Mouse (Mus musculus): ENCODE measurements around the gene Mt1. TPM values are rescaled to one million over a fixed set of nuclear protein-coding genes. Genes with fewer than 3 reads are reported as not detected.
"Not testable (repeated sequence)": the region's sequence is repeated elsewhere in the genome, so short reads cannot be mapped to it uniquely, and the experiment has no call there.

The Mt1 gene
- 100 to 1,000 TPM; 168 to 174 TPM for total RNA-seq (2021)

DNA sequence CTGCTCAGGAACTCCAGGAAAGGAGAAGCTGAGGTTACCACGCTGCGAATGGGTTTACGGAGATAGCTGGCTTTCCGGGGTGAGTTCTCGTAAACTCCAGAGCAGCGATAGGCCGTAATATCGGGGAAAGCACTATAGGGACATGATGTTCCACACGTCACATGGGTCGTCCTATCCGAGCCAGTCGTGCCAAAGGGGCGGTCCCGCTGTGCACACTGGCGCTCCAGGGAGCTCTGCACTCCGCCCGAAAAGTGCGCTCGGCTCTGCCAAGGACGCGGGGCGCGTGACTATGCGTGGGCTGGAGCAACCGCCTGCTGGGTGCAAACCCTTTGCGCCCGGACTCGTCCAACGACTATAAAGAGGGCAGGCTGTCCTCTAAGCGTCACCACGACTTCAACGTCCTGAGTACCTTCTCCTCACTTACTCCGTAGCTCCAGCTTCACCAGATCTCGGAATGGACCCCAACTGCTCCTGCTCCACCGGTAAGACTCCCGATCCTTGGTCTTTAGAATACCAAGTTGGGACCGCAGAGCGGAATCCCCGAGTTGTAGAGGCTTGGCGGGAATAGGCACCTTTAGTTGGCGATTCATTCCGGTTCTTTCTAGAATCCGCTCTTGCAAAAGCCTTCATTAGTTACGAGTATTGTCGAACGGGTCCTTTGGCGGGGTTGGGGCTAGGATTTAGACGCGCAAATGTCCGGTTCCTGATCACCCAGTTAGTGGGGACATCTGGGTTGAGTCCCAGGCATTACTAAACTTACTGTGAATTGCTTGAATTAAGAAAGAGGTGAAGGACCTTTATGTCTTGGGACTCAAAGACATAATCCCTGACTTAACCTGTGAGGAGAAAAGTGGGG, at the start of gene Mt1:
Gene Mt1 (plus strand): TSS at position 226 of the 856 bp plus-strand sequence.
- peak; percentile 93 for DNase-seq

GRCm38 (mm10) chr8:94129133-94129789, 49.6 kb upstream of the Mt1 start:
- DNase-seq, result no peak

- no peak for DNase-seq
Measured at GRCm38 (mm10) chr8:94130126-94130525, 48.8 kb upstream of the Mt1 start.

DNA sequence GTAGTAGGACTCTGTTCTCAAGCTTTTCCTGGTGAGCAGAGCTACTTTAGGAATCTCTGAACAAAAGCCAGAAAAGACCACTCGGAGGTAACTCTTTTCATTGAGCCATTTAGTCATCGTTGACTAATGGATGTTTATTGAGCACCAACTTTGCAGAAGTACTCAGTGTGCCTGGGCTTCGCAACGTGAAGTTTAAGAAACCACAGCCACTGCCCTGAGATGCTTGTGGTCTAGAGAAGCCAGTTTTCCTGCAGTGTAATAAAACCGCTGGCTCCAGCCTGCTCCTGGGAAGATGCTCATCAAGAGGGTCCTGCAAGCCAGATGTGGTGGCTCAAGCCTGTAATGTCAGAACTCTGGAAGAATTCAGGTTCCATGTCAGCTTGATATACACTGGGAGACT, 46.8 kb upstream of the Mt1 start:
- DNase-seq, result no peak

GRCm38 (mm10) chr8:94134601-94135000, 44.3 kb upstream of the Mt1 start:
- not testable (repeated sequence) for DNase-seq

DNA sequence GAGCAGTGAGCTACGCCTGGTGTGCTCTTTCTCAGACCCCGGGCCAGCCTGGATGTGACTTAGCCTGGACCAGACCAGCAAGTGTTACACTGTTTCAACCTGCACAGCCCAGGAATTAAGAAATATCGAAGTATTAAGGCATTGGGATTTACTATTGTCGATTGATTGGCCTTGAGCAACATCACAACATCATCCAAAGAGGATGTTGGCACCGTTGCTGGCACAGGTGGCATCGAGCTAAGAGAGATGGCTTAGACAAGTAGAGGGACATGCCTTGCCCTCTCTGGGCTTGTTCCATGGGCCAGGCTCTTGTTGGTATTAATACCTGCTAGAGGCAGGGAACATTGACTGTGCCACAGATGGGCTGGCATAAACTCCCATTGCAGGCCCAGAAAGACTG, 43.3 kb upstream of the Mt1 start:
- no peak for DNase-seq

GRCm38 (mm10) chr8:94136192-94136591, 42.7 kb upstream of the Mt1 start:
- DNase-seq, result no peak

- DNase-seq, result no peak
Measured at GRCm38 (mm10) chr8:94136933-94137332, 41.9 kb upstream of the Mt1 start, which contains the start of gene Mt4. Gene Mt4 (plus strand): TSS chr8:94137197.

- DNase-seq, result no peak
Measured at GRCm38 (mm10) chr8:94140266-94140795, 38.6 kb upstream of the Mt1 start.

GRCm38 (mm10) chr8:94148236-94148635, 30.6 kb upstream of the Mt1 start:
- no peak for DNase-seq

DNA sequence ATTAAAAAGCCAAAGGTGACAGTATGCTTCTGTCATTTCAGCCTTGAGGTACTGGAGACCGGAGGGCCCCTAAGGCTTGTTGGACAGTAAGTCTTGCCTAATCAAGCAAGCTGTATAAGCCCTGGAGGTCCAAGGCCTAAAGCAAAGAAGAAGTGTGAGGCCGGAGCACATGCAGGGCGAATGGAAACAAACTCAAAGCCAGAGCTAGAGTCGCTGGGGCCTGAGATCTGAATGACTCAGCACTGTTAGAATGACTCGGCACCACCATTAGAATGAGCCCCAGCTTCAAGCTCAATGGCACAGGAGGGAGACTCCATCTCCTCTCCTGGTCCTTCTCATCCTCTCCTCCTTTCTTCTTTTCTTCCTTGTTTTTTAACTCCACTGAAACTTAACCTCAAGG, 28.0 kb upstream of the Mt1 start:
- DNase-seq, result no peak

GRCm38 (mm10) chr8:94152513-94153300, 26.2 kb upstream of the Mt1 start, which contains the start of gene Mt3:
Gene Mt3 (plus strand): TSS chr8:94152607.
- peak; percentile 60 for DNase-seq

- DNase-seq, result no peak
Measured at GRCm38 (mm10) chr8:94153451-94153850, 25.4 kb upstream of the Mt1 start.

- DNase-seq, result no peak
Measured at GRCm38 (mm10) chr8:94154537-94154936, 24.3 kb upstream of the Mt1 start.

- DNase-seq, result peak; percentile 60
Measured at GRCm38 (mm10) chr8:94156092-94156491, 22.8 kb upstream of the Mt1 start.

GRCm38 (mm10) chr8:94165772-94166171, 13.1 kb upstream of the Mt1 start:
- DNase-seq, result not testable (repeated sequence)

- peak; percentile 93 for DNase-seq
Measured at GRCm38 (mm10) chr8:94167244-94167643, 11.6 kb upstream of the Mt1 start.

- no peak for DNase-seq
Measured at GRCm38 (mm10) chr8:94169547-94169946, 9.3 kb upstream of the Mt1 start.

- peak; percentile 32 for DNase-seq
Measured at GRCm38 (mm10) chr8:94171321-94171755, 7.5 kb upstream of the Mt1 start.

- DNase-seq, result peak; percentile 77
Measured at GRCm38 (mm10) chr8:94172075-94172808, 6.6 kb upstream of the Mt1 start, which contains the start of gene Mt2. Gene Mt2 (plus strand): TSS chr8:94172664.
